Mouse (Mus musculus) liver, embryonic 15.5 days (tissue): ENCODE data around the gene Zap70. TPM values are rescaled to one million over a fixed set of nuclear protein-coding genes. Genes with fewer than 3 reads are reported as not detected.
A peak's percentile ranks its signal among the peaks of the same experiment; 100 is the strongest.
"Not testable (repeated sequence)": the region's sequence is repeated elsewhere in the genome, so short reads cannot be mapped to it uniquely, and the experiment has no call there.

Experiments used
- ATAC-seq: fragments of 200-750 bp; cut with Nextera tagmentation; 2 replicates; pipeline ENCODE4 v1.8.0; 2017; ENCODE audit warnings: moderate number of reproducible peaks, mild to moderate bottlenecking, moderate library complexity; ENCODE audit not compliant: insufficient read depth
- H3K27ac ChIP-seq: fragments of 300-500 bp; sonication (generic); replicated peaks from 2 replicates; pipeline ENCODE4 v1.5.1; 2015; ENCODE audit warnings: mild to moderate bottlenecking, inconsistent platforms
- H3K27me3 ChIP-seq: fragments of 300-500 bp; sonication (generic); 2 replicates; pipeline ENCODE4 v1.6.1; 2015; ENCODE audit warnings: mild to moderate bottlenecking, inconsistent platforms
- H3K36me3 ChIP-seq: fragments of 300-500 bp; sonication (generic); replicated peaks from 2 replicates; pipeline ENCODE4 v1.6.1; 2015; ENCODE audit warnings: moderate library complexity, mild to moderate bottlenecking, inconsistent platforms
- H3K4me1 ChIP-seq: fragments of 300-500 bp; sonication (generic); replicated peaks from 2 replicates; pipeline ENCODE4 v1.6.1; 2015; ENCODE audit warnings: inconsistent platforms
- H3K4me2 ChIP-seq: fragments of 300-500 bp; sonication (generic); 2 replicates; pipeline ENCODE4 v1.6.1; 2015; ENCODE audit warnings: moderate library complexity, mild to moderate bottlenecking, inconsistent platforms
- H3K4me3 ChIP-seq: fragments of 300-500 bp; sonication (generic); replicated peaks from 2 replicates; pipeline ENCODE4 v1.5.1; 2015; ENCODE audit warnings: mild to moderate bottlenecking, inconsistent platforms
- H3K9ac ChIP-seq: fragments of 300-500 bp; sonication (generic); 2 replicates; pipeline ENCODE4 v1.6.1; 2015; ENCODE audit warnings: moderate library complexity, mild to moderate bottlenecking, inconsistent platforms
- H3K9me3 ChIP-seq: fragments of 300-500 bp; sonication (generic); replicated peaks from 2 replicates; pipeline ENCODE4 v1.6.1; 2016; ENCODE audit warnings: inconsistent platforms
- WGBS: fragments of 180-500 bp; shearing (Covaris S2); methylation state at CpG from one replicate; pipeline ENCODE4 v1.1.7; 2015; ENCODE audit warnings: mixed read lengths; ENCODE audit not compliant: insufficient replicate concordance; 5-methylcytosine and 5-hydroxymethylcytosine counted together
- polyA plus RNA-seq: library from polyadenylated mRNA; unstranded; fragments of >200 nt; fragmentation: Nextera tagmentation; extraction: Ambion mirVana; gene quantifications from 2 replicates; pipeline ENCODE4 v1.2.1, GENCODE M21; 2015

The Zap70 gene
- polyA plus RNA-seq, 1 experiment from 2014 or later = 0.13 TPM

DNA sequence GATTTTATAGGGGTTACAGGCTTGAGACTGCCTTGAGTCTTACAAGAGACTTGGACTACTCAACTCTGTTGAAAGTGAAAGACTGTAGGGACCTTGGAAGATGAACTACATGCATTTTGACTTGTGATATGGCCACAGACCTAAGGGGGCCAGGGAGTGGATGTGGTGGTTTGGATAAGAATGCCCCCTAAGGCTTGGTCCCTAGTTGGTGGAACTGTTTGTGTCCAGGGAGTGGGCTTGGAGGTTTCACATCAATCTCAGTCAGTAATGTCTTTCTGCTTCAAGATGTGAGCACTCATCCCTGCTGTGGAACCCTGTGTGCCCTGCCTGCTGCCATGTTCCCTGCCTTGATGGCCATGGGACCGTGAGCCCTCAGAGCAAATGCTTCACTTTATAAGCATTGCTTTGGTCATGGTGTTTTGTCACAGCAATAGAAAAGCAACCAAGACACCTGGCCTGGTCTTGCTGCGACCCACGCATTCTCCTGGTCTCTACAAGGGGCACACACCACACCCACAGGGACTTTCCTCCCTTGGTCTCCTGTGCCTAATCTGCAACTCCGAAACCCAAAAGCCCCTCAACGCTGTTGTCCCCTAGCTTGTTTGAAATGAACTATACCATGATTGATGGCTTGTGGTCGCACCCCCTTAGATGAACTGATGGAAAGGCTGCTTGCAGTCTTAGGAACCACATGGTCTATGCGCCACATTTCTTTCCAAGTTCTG is 44.7 kb downstream of the Zap70 start:
- WGBS = 92% methylated on average over 7 of the region's 7 CpGs
- H3K4me2 ChIP-seq = no peak overlapping the region
- no peaks in the 10 kb centered on the region for H3K27me3 ChIP-seq
- H3K4me1 ChIP-seq = no peaks in the 10 kb centered on the region
- H3K4me3 ChIP-seq = no peak overlapping the region
- H3K9me3 ChIP-seq = no peaks in the 10 kb centered on the region
- H3K27ac ChIP-seq = no peak overlapping the region
- H3K36me3 ChIP-seq = peaks cover 97% of the 10 kb centered on the region
- no peak for ATAC-seq
- H3K9ac ChIP-seq = no peak overlapping the region

DNA sequence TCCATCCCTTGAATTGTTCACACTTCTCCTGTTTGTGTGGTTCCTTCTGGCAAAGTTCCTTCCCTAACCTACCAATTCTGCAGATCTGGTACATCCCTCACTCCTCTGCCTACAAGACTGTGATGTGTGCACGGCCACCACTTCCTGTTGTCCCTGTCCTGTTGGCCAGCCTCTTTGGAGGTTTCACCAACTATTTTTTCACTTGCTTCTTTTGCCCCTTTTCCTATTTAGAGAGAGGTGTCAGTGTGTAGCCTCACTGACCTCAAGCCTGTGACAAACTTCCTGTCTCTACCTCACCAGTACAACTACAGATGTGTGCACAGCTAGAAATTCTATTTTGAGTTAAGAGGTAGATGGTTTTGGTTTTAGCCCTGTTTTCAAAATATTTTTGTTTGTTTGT is 45.5 kb downstream of the Zap70 start:
- peaks cover 97% of the 10 kb centered on the region for H3K36me3 ChIP-seq
- no peak overlapping the region for H3K4me3 ChIP-seq
- no peak overlapping the region for H3K9ac ChIP-seq
- WGBS = 65% methylated on average over 1 of the region's 1 CpGs
- H3K4me1 ChIP-seq = no peaks in the 10 kb centered on the region
- no peak overlapping the region for H3K27ac ChIP-seq
- no peak for ATAC-seq
- H3K4me2 ChIP-seq = no peak overlapping the region
- H3K9me3 ChIP-seq = no peaks in the 10 kb centered on the region
- no peaks in the 10 kb centered on the region for H3K27me3 ChIP-seq

DNA sequence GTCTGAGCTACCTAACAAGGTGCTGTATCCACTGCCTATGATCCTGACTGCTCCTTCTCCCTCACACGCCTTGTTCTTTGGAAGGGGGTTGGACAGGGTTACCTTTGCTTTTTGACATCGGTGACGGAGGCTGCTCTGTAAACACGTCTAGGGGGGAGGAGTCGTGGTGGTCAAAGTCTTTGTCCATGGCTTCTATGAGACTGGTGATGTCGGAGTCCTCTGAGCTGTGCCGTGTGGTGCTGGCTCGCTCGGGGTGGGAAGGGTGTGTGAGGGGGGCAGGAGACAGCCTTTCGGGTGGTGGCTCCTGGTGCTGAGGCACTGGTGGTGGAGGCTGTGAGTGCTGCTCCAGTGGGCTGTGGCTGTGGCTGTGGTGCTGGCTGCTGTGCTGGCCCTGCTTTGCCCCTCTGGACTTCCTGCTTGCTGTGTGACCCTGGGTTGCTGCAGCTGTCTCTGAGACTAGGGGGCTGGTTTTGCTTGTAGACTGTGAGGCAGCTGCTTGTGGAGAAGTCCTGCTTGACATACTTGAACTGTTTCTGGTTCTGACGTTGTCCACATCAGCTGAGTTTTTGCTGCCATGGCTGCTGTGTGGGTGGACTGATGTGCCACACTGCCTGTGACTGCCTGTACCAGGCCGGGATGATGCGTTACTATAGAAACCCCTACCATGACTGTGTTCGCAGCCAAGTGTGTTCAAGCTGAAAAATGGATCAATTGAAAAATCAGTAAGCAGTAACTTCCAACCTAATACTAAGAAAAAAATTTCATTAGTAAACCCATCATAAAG is 46.4 kb downstream of the Zap70 start:
- Histone ChIP-seq H3K4me2 (no peak overlapping the region), H3K4me3 (no peak overlapping the region), H3K27me3 (no peaks in the 10 kb centered on the region), H3K36me3 (peaks cover 100% of the 10 kb centered on the region), H3K27ac (no peak overlapping the region), H3K4me1 (no peaks in the 10 kb centered on the region), H3K9ac (no peak overlapping the region), H3K9me3 (no peaks in the 10 kb centered on the region)
- WGBS = 88% methylated on average over 14 of the region's 14 CpGs
- 0 out of 2 replicates have a peak, but pooled peaks have one; percentile 26 for ATAC-seq

DNA sequence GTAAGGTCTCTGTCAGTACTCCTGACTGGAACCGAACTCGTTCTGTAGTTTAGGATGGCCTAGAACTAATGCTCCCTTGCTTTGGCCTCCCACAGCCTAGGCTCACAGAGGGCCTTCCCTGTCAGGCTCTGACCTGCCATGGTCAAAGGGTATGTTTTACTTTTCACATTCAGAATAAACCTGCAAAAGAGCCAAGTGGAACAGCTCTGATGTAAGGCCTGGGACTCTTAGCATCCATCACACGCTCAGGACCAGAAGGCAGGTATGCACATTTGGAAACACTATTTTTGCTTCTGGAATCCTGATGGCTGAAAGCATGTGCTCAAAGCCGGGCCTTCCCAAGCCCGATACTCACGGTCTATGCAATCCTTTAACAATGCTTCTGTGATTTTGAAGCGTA is 50.2 kb downstream of the Zap70 start:
- H3K4me1 ChIP-seq = peaks cover 16% of the 10 kb centered on the region
- ATAC-seq = no peak
- H3K4me3 ChIP-seq = no peak overlapping the region
- no peak overlapping the region for H3K4me2 ChIP-seq
- H3K9ac ChIP-seq = no peak overlapping the region
- no peak overlapping the region for H3K27ac ChIP-seq
- WGBS = 90% methylated on average over 7 of the region's 7 CpGs
- no peaks in the 10 kb centered on the region for H3K9me3 ChIP-seq
- H3K27me3 ChIP-seq = no peaks in the 10 kb centered on the region
- H3K36me3 ChIP-seq = peaks cover 98% of the 10 kb centered on the region

DNA sequence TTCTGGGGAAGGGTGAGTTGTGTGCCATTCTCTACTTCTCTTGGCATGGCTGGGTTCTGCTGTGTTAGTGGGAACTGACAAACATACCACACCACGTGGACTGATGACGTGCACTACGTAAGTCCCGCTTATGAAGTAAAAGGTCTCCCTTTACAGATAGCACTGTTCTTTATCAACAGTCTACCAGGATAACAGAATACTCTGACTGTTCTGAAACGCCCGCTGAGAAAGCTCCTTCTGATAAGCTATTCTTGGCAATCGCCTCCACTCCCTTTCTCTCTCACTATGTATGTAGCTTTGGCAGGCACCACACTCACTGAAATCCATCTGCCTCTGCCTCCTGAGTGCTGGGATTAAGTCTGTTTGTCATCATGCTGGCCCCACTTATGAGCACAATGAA is 51.8 kb downstream of the Zap70 start:
- Histone ChIP-seq H3K4me1 (peaks cover 16% of the 10 kb centered on the region), H3K9ac (no peak overlapping the region)
- WGBS = 22% methylated on average over 7 of the region's 7 CpGs

DNA sequence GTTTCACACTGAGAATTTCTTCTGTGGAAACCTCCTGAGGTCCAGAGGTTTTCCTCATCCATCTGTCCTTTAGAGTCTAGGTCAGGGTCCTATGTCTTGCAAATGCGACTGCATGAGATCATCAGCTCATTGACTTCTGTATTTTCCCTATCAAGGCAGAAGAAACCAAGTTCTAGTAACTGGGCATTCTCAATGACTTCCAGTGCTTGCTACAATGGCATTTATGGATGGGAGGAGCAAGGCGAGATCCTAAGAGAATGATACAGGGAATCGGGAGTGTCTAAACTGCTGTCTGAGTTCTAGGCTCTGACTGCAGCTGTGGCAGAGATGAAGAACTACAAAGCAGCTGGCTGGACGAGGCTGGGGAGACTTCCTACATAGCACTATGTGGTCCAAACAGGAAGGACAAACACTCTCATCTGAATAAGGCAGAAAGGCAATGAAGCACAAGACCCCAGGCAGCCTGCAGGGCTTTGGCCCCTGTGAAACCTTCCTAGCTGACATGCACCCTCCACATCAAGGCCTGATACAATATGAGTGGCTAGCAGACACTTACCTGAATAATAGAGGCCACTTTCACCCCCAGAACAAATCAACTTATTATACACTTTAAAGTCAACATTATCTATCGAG is 52.8 kb downstream of the Zap70 start:
- Histone ChIP-seq H3K27ac (peak overlapping the region; percentile 55), H3K9me3 (no peaks in the 10 kb centered on the region), H3K4me2 (no peak overlapping the region), H3K27me3 (no peaks in the 10 kb centered on the region), H3K36me3 (peaks cover 98% of the 10 kb centered on the region), H3K4me1 (peaks cover 16% of the 10 kb centered on the region), H3K4me3 (no peak overlapping the region), H3K9ac (no peak overlapping the region)
- no peak for ATAC-seq
- WGBS = 63% methylated on average over 5 of the region's 5 CpGs

More for the DNA sequence above, 51.8 kb downstream of the Zap70 start:
- H3K27ac ChIP-seq = no peak overlapping the region
- peaks cover 98% of the 10 kb centered on the region for H3K36me3 ChIP-seq
- H3K9me3 ChIP-seq = no peaks in the 10 kb centered on the region
- H3K4me2 ChIP-seq = no peak overlapping the region
- no peak overlapping the region for H3K4me3 ChIP-seq
- no peaks in the 10 kb centered on the region for H3K27me3 ChIP-seq
- peak; percentile 80 for ATAC-seq

DNA sequence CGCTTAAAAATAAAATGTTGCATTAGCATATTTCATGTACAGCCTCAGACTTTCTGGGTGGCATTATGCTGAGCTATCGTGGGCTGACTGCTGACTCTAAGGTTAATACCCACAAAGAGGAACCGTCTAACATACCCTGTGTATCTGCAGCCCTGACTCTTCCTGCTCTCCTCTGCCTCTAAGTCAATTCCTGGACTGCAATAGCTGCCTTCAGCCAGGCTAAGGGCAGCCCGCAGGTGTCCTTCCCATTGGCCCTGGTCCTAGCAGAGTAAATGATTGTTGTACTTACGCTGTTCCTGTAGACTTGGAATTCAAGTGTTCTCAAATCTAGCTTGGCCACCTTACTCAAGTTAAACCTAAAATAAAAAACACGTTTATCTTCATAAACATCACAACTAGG is 53.6 kb downstream of the Zap70 start:
- no peak overlapping the region for H3K4me2 ChIP-seq
- H3K4me3 ChIP-seq = no peak overlapping the region
- ATAC-seq = no peak
- no peak overlapping the region for H3K27ac ChIP-seq
- H3K9ac ChIP-seq = no peak overlapping the region
- 68% methylated on average over 6 of the region's 6 CpGs for WGBS
- H3K27me3 ChIP-seq = no peaks in the 10 kb centered on the region
- no peaks in the 10 kb centered on the region for H3K9me3 ChIP-seq
- H3K36me3 ChIP-seq = peaks cover 98% of the 10 kb centered on the region
- H3K4me1 ChIP-seq = peaks cover 16% of the 10 kb centered on the region

DNA sequence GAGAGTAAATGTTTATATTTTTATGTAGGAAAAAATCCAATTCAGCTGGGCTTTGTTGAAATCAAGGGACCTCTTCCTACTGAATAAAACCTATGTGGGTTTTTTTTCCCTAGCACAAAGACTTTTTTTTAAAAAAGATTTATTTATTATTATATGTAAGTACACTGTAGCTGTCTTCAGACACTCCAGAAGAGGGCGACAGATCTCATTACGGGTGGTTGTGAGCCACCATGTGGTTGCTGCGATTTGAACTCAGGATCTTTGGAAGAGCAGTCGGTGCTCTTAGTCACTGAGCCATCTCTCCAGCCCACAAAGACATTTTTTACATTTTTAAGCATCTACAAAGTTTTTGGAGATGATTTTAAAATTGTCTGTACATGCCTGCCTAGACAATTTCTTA is 60.3 kb downstream of the Zap70 start:
- H3K4me1 ChIP-seq = not testable (repeated sequence)
- peaks cover 95% of the 10 kb centered on the region for H3K36me3 ChIP-seq

DNA sequence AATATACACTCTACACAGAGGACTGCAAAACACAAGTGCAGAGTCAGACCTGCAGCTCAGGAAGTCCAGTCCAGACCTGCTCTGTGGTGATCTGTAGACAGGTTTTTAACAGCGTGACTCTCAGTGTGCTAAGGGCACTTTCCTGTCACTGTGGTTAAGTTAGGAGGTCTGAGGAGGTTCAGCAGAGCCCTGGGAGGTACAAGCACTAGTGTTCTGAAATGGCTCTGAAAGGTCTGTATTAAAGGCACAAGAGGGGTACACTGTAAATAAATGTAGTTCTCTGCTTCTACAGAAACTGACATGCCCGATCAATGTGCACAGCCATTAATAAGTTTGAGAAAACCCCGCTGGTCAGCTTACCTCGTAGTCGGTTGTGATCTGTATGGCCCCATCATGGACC is 62.8 kb downstream of the Zap70 start:
- H3K4me2 ChIP-seq = no peak overlapping the region
- H3K27me3 ChIP-seq = no peaks in the 10 kb centered on the region
- H3K4me3 ChIP-seq = no peak overlapping the region
- ATAC-seq = no peak
- no peaks in the 10 kb centered on the region for H3K4me1 ChIP-seq
- peaks cover 88% of the 10 kb centered on the region for H3K36me3 ChIP-seq
- H3K9ac ChIP-seq = no peak overlapping the region
- H3K9me3 ChIP-seq = no peaks in the 10 kb centered on the region
- WGBS = 87% methylated on average over 5 of the region's 5 CpGs
- H3K27ac ChIP-seq = no peak overlapping the region

More for the DNA sequence above, 60.3 kb downstream of the Zap70 start:
- H3K4me2 ChIP-seq, H3K9me3 ChIP-seq, H3K27ac ChIP-seq, H3K27me3 ChIP-seq, H3K9ac ChIP-seq, ATAC-seq, H3K4me3 ChIP-seq: not testable (repeated sequence)
- 83% methylated on average over 4 of the region's 4 CpGs for WGBS

- WGBS = 78% methylated on average over 14 of the region's 14 CpGs
- Histone ChIP-seq H3K9me3 (no peaks in the 10 kb centered on the region), H3K27ac (no peak overlapping the region), H3K4me3 (no peak overlapping the region), H3K27me3 (no peaks in the 10 kb centered on the region), H3K4me2 (no peak overlapping the region), H3K9ac (no peak overlapping the region), H3K4me1 (0 out of 2 replicates have a peak, but pooled peaks cover 3% of the 10 kb centered on the region), H3K36me3 (peaks cover 84% of the 10 kb centered on the region)
- ATAC-seq = no peak
These were observed 69.6 kb downstream of the Zap70 start for GRCm38 (mm10) chr1:36830913-36831866.
